Mouse (Mus musculus) inflammation-experienced regulatory T-cells, adult 6 months (primary cell): ENCODE data around the gene Il17c. TPM values are rescaled to one million over a fixed set of nuclear protein-coding genes. Genes with fewer than 3 reads are reported as not detected.

Experiments used
- ATAC-seq: one replicate; pipeline ENCODE4 v1.8.0; 2017
- polyA plus RNA-seq, 3 experiments: library from polyadenylated mRNA; unstranded; fragments of 100-300 nt; shearing (Covaris generic); gene quantifications; one replicate each; pipeline ENCODE4 v1.2.1; 2017

Gene Il17c
- polyA plus RNA-seq, 3 experiments from 2014 or later: 0.64 TPM; not detected in 2

GRCm38 (mm10) chr8:122460524-122461472, 39.0 kb downstream of the Il17c start, which contains the start of gene Snai3:
Gene Snai3 (minus strand): TSS chr8:122460733.
- ATAC-seq: peak; percentile 40

GRCm38 (mm10) chr8:122461473-122462148, 39.8 kb downstream of the Il17c start:
- ATAC-seq: no peak

- no peak for ATAC-seq
Measured at GRCm38 (mm10) chr8:122462510-122462909, 40.7 kb downstream of the Il17c start.

- ATAC-seq: peak; percentile 29
Measured at GRCm38 (mm10) chr8:122463651-122464640, 42.1 kb downstream of the Il17c start.

GRCm38 (mm10) chr8:122464985-122465384, 43.2 kb downstream of the Il17c start:
- ATAC-seq: no peak

- ATAC-seq: no peak
Measured at GRCm38 (mm10) chr8:122467816-122468215, 46.0 kb downstream of the Il17c start.

GRCm38 (mm10) chr8:122469407-122469806, 47.6 kb downstream of the Il17c start:
- ATAC-seq: no peak

GRCm38 (mm10) chr8:122469965-122470364, 48.1 kb downstream of the Il17c start:
- ATAC-seq: no peak

- ATAC-seq: no peak
Measured at GRCm38 (mm10) chr8:122470691-122471090, 48.9 kb downstream of the Il17c start.

Other genes starting within 250 kb of the Il17c start
- gene Zfpm1, start 139.9 kb upstream of the Il17c start, polyA plus RNA-seq: 1 to 10 TPM in 2 of 3 experiments, under 1 TPM in 1; 0.65 to 2.6 (median 1.3) TPM
- not detected for gene Trhr2, start 61.3 kb upstream of the Il17c start, polyA plus RNA-seq
- 10 to 100 TPM; 12.0 to 16.0 (median 13.0) TPM for gene Zc3h18, start 45.4 kb upstream of the Il17c start, polyA plus RNA-seq
- gene Cyba, start 10.9 kb downstream of the Il17c start, polyA plus RNA-seq: 100 to 1,000 TPM; 664 to 875 (median 733) TPM
- gene Mvd, start 21.4 kb downstream of the Il17c start, polyA plus RNA-seq: 10 to 100 TPM in 2 of 3 experiments, 1 to 10 TPM in 1; 6.6 to 15.3 (median 12.7) TPM
- gene Snai3, start 38.7 kb downstream of the Il17c start, polyA plus RNA-seq: 10 to 100 TPM in 1 of 3 experiments, 1 to 10 TPM in 2; 2.6 to 13.9 (median 3.9) TPM
- gene Rnf166, start 54.0 kb downstream of the Il17c start, polyA plus RNA-seq: 10 to 100 TPM; 30.5 to 56.1 (median 31.2) TPM
- gene Ctu2, start 54.1 kb downstream of the Il17c start, polyA plus RNA-seq: 10 to 100 TPM in 1 of 3 experiments, 1 to 10 TPM in 2; 8.1 to 12.5 (median 9.3) TPM
- gene Piezo1, start 129.3 kb downstream of the Il17c start, polyA plus RNA-seq: 10 to 100 TPM; 12.9 to 16.2 (median 14.5) TPM
- 10 to 100 TPM; 11.5 to 19.8 (median 11.7) TPM for gene Cdt1, start 146.0 kb downstream of the Il17c start, polyA plus RNA-seq
- 100 to 1,000 TPM; 168 to 215 (median 192) TPM for gene Aprt, start 154.9 kb downstream of the Il17c start, polyA plus RNA-seq
- 10 to 100 TPM in 2 of 3 experiments, 1 to 10 TPM in 1; 8.3 to 11.6 (median 10.6) TPM for gene Galns, start 189.4 kb downstream of the Il17c start, polyA plus RNA-seq
- 10 to 100 TPM; 57.7 to 82.5 (median 80.6) TPM for gene Trappc2l, start 189.6 kb downstream of the Il17c start, polyA plus RNA-seq
- not detected for gene Pabpn1l, start 200.7 kb downstream of the Il17c start, polyA plus RNA-seq